Mouse (Mus musculus) CH12.LX (cell line): ENCODE data around the gene Igsf8. TPM values are rescaled to one million over a fixed set of nuclear protein-coding genes. Genes with fewer than 3 reads are reported as not detected.
A peak's percentile ranks its signal among the peaks of the same experiment; 100 is the strongest.

Experiments
- DNase-seq: peaks from one replicate; pipeline ENCODE4 v3.0.0-alpha.2; 2013; ENCODE audit errors: extremely low read depth
- H3K27ac ChIP-seq: 2 replicates; pipeline ENCODE4 v1.5.1; 2012; ENCODE audit warnings: low read depth, mild to moderate bottlenecking, control low read depth, moderate library complexity; ENCODE audit not compliant: insufficient read depth
- H3K27me3 ChIP-seq: replicated peaks from 2 replicates; pipeline ENCODE3; 2012; ENCODE audit warnings: inconsistent platforms
- H3K36me3 ChIP-seq, 2 experiments: replicated peaks in 1 of 2; 2 replicates each; pipeline versions ENCODE3 to v1.6.1; 2012; ENCODE audit warnings: inconsistent platforms in 1 of 2, low read length in 1 of 2, mild to moderate bottlenecking in 1 of 2, mixed read lengths in 1 of 2, moderate library complexity in 1 of 2; ENCODE audit not compliant: control insufficient read depth in 1 of 2, insufficient read depth in 1 of 2
- H3K4me1 ChIP-seq, 2 experiments: 2 replicates each; pipeline ENCODE4 v1.6.1; 2012; ENCODE audit warnings: inconsistent platforms in 1 of 2, moderate library complexity in 1 of 2; ENCODE audit not compliant: insufficient read depth in 2 of 2, control insufficient read depth in 1 of 2
- H3K4me2 ChIP-seq: 2 replicates; pipeline ENCODE4 v1.6.1; 2012; ENCODE audit warnings: low read depth, mild to moderate bottlenecking, control low read depth; ENCODE audit not compliant: poor library complexity, insufficient read depth, severe bottlenecking
- H3K4me3 ChIP-seq, 3 experiments: fragments of 150-350 bp in 1 of 3; sonication (generic) in 1 of 3; replicated peaks in 1 of 3; 2 replicates each; pipeline versions ENCODE3 to v1.5.1; 2011 to 2012; ENCODE audit warnings: low read depth in 2 of 3, low read length in 2 of 3, mild to moderate bottlenecking in 2 of 3, moderate library complexity in 2 of 3, control low read depth in 1 of 3, improper control_type of control experiment in 1 of 3, inconsistent platforms in 1 of 3, mixed read lengths in 1 of 3; ENCODE audit not compliant: poor library complexity in 1 of 3
- H3K79me2 ChIP-seq: replicated peaks from 2 replicates; pipeline ENCODE4 v1.6.1; 2012; ENCODE audit warnings: mild to moderate bottlenecking, moderate library complexity; ENCODE audit not compliant: control insufficient read depth, poor library complexity, insufficient read depth, severe bottlenecking; ENCODE audit errors: extremely low read depth
- H3K9ac ChIP-seq: 2 replicates; pipeline ENCODE4 v1.6.1; 2012; ENCODE audit warnings: low read depth, mild to moderate bottlenecking, control low read depth, moderate library complexity; ENCODE audit not compliant: insufficient read depth
- H3K9me3 ChIP-seq: replicated peaks from 2 replicates; pipeline ENCODE3; 2012; ENCODE audit warnings: low read length, inconsistent platforms, mixed read lengths
- BHLHE40 ChIP-seq: IDR thresholded peaks from 2 replicates; pipeline ENCODE4 v1.6.1; 2011; ENCODE audit warnings: mild to moderate bottlenecking, low read depth, low read length, improper control_type of control experiment
- CTCF ChIP-seq, 2 experiments: IDR thresholded peaks in 1 of 2; conservative IDR thresholded peaks in 1 of 2; 2 replicates each; pipeline ENCODE4 v1.5.1; 2011 to 2012; ENCODE audit warnings: low read depth in 2 of 2, low read length in 2 of 2, improper control_type of control experiment in 1 of 2, inconsistent platforms in 1 of 2, mild to moderate bottlenecking in 1 of 2, moderate library complexity in 1 of 2
- E2F4 ChIP-seq: IDR thresholded peaks from 2 replicates; pipeline ENCODE4 v1.6.1; 2011; ENCODE audit warnings: low read depth, low read length, improper control_type of control experiment; ENCODE audit not compliant: insufficient replicate concordance
- ELF1 ChIP-seq: IDR thresholded peaks from 2 replicates; pipeline ENCODE4 v1.6.1; 2014; ENCODE audit warnings: low read depth, mild to moderate bottlenecking, inconsistent platforms, low read length, improper control_type of control experiment
- GABPA ChIP-seq: IDR thresholded peaks from 2 replicates; pipeline ENCODE4 v1.6.1; 2012; ENCODE audit warnings: low read depth, low read length, improper control_type of control experiment, inconsistent platforms; ENCODE audit not compliant: insufficient replicate concordance
- HCFC1 ChIP-seq: IDR thresholded peaks from 2 replicates; pipeline ENCODE4 v1.6.1; 2012; ENCODE audit warnings: low read depth, mild to moderate bottlenecking, inconsistent platforms, low read length, improper control_type of control experiment
- JUND ChIP-seq: conservative IDR thresholded peaks from 2 replicates; pipeline ENCODE4 v1.6.1; 2011; ENCODE audit warnings: low read depth, low read length, improper control_type of control experiment
- KAT2A ChIP-seq: IDR thresholded peaks from 2 replicates; pipeline ENCODE4 v1.6.1; 2012; ENCODE audit warnings: low read length, improper control_type of control experiment, inconsistent platforms; ENCODE audit not compliant: insufficient replicate concordance
- MAFK ChIP-seq: IDR thresholded peaks from 2 replicates; pipeline ENCODE4 v1.6.1; 2011; ENCODE audit warnings: low read length, improper control_type of control experiment; ENCODE audit not compliant: insufficient replicate concordance
- MAX ChIP-seq: IDR thresholded peaks from 2 replicates; pipeline ENCODE4 v1.6.1; 2011; ENCODE audit warnings: low read length, improper control_type of control experiment
- MEF2A ChIP-seq: IDR thresholded peaks from 2 replicates; pipeline ENCODE4 v1.6.1; 2014; ENCODE audit warnings: low read depth, mild to moderate bottlenecking, inconsistent platforms, low read length, improper control_type of control experiment, borderline replicate concordance
- MXI1 ChIP-seq: IDR thresholded peaks from 2 replicates; pipeline ENCODE4 v1.6.1; 2011; ENCODE audit warnings: mild to moderate bottlenecking, low read depth, low read length, improper control_type of control experiment
- MYC ChIP-seq: IDR thresholded peaks from 2 replicates; pipeline ENCODE4 v1.6.1; 2011; ENCODE audit warnings: low read depth, mild to moderate bottlenecking, improper control_type of control experiment, low read length
- PAX5 ChIP-seq: IDR thresholded peaks from 2 replicates; pipeline ENCODE4 v1.6.1; 2012; ENCODE audit warnings: low read length, inconsistent platforms, mixed read lengths
- RAD21 ChIP-seq: IDR thresholded peaks from 2 replicates; pipeline ENCODE4 v1.6.1; 2011; ENCODE audit warnings: low read depth, mild to moderate bottlenecking, low read length, improper control_type of control experiment, moderate library complexity
- RCOR1 ChIP-seq: conservative IDR thresholded peaks from 2 replicates; pipeline ENCODE4 v1.6.1; 2012; ENCODE audit warnings: low read depth, mild to moderate bottlenecking, inconsistent platforms, low read length, improper control_type of control experiment
- SIN3A ChIP-seq: IDR thresholded peaks from 2 replicates; pipeline ENCODE4 v1.6.1; 2012; ENCODE audit warnings: low read length, improper control_type of control experiment, inconsistent platforms
- SMC3 ChIP-seq: IDR thresholded peaks from 2 replicates; pipeline ENCODE4 v1.6.1; 2011; ENCODE audit warnings: low read depth, low read length, improper control_type of control experiment
- TBP ChIP-seq: conservative IDR thresholded peaks from 2 replicates; pipeline ENCODE4 v1.6.1; 2011; ENCODE audit warnings: low read depth, low read length, improper control_type of control experiment
- TCF12 ChIP-seq: IDR thresholded peaks from 2 replicates; pipeline ENCODE4 v1.6.1; 2014; ENCODE audit warnings: low read depth, mild to moderate bottlenecking, inconsistent platforms, low read length, improper control_type of control experiment
- UBTF ChIP-seq: IDR thresholded peaks from 2 replicates; pipeline ENCODE4 v1.6.1; 2012; ENCODE audit warnings: low read depth, mild to moderate bottlenecking, inconsistent platforms, low read length, improper control_type of control experiment, moderate library complexity
- USF1 ChIP-seq: IDR thresholded peaks from 2 replicates; pipeline ENCODE4 v1.6.1; 2014; ENCODE audit warnings: low read depth, mild to moderate bottlenecking, inconsistent platforms, low read length, improper control_type of control experiment
- USF2 ChIP-seq: conservative IDR thresholded peaks from 2 replicates; pipeline ENCODE4 v1.6.1; 2011; ENCODE audit warnings: low read depth, low read length, improper control_type of control experiment
- ZC3H11A ChIP-seq: IDR thresholded peaks from 2 replicates; pipeline ENCODE4 v1.6.1; 2012; ENCODE audit warnings: low read depth, mild to moderate bottlenecking, inconsistent platforms, low read length, improper control_type of control experiment
- ZKSCAN1 ChIP-seq: IDR thresholded peaks from 2 replicates; pipeline ENCODE4 v1.6.1; 2012; ENCODE audit warnings: low read depth, inconsistent platforms, low read length, improper control_type of control experiment, borderline replicate concordance
- ZNF384 ChIP-seq: IDR thresholded peaks from 2 replicates; pipeline ENCODE4 v1.6.1; 2012; ENCODE audit warnings: low read depth, low read length, improper control_type of control experiment, inconsistent platforms
- dilution Hi-C: fragments of 300-500 bp; cut with MboI; formaldehyde crosslinking; loops from 2 replicates; pipeline ENCODE4 v1.14.3; 2020; ENCODE audit warnings: low sequenced_read_pairs; ENCODE audit not compliant: extremely low pct_unique_long_range_greater_than_20kb, extremely low pct_ligation_motif_present
- in situ Hi-C: fragments of 300-500 bp; cut with MboI; formaldehyde crosslinking; loops from 3 replicates; pipeline ENCODE4 v1.14.3; 2019; ENCODE audit warnings: low sequenced_read_pairs, low pct_ligation_motif_present, low pct_unique_long_range_greater_than_20kb, mixed read lengths
- polyA plus RNA-seq: library from polyadenylated mRNA; unstranded; fragments of >175 nt; gene quantifications from 2 replicates; pipeline ENCODE4 v1.2.1, GENCODE M21; 2012; ENCODE audit warnings: low read depth; ENCODE audit not compliant: insufficient read length
- total RNA-seq, 2 experiments: library from RNA; depleted of rRNA; stranded (reverse); fragments of 300-350 nt in 1 of 2; fragments of >200 nt in 1 of 2; gene quantifications; 2 replicates each; pipeline ENCODE4 v1.2.3; 2012 to 2014

The Igsf8 gene
- total and polyA plus RNA-seq, 3 experiments, result 7.4 to 37.0 (median 25.9) TPM

GRCm38 (mm10) chr1:172305635-172306034, 44.2 kb downstream of the Igsf8 start:
- dilution Hi-C loops, result no loop called here
- H3K9me3 ChIP-seq, result no peaks in the 10 kb centered on the region
- TF ChIP-seq TCF12, result no peak
- no peak for TF ChIP-seq MEF2A
- no peak for TF ChIP-seq MYC
- TF ChIP-seq ZC3H11A, result no peak
- TF ChIP-seq SMC3, result peak; percentile 55
- TF ChIP-seq USF2, result no peak
- no peak for TF ChIP-seq PAX5
- peak; percentile 12 for TF ChIP-seq RAD21
- no peak for TF ChIP-seq GABPA
- TF ChIP-seq HCFC1, result no peak
- TF ChIP-seq SIN3A, result no peak
- TF ChIP-seq RCOR1, result no peak
- no peak for TF ChIP-seq MAFK
- no peak for TF ChIP-seq ZNF384
- TF ChIP-seq ELF1, result no peak
- no peak for TF ChIP-seq E2F4
- no peak for TF ChIP-seq KAT2A
- TF ChIP-seq CTCF (conservative IDR thresholded peaks at IDR 0.05 in 1 of 2, IDR thresholded peaks at IDR 0.05 in 1 of 2; ENCODE audit: low read depth in 2 of 2, low read length in 2 of 2), result peak; percentile 21 to 66; a peak in 2 of 4 replicates
- no peak for TF ChIP-seq TBP
- TF ChIP-seq, all 38 proteins: peak for 3

GRCm38 (mm10) chr1:172306196-172306595, 44.8 kb downstream of the Igsf8 start:
- H3K79me2 ChIP-seq, result no peaks in the 10 kb centered on the region
- H3K4me2 ChIP-seq, result 0 out of 2 replicates have a peak overlapping the region, but pooled peaks have one; percentile 1
- no peaks in the 10 kb centered on the region for H3K27me3 ChIP-seq
- no peaks in the 10 kb centered on the region for H3K36me3 ChIP-seq
- no peak overlapping the region for H3K27ac ChIP-seq
- peaks cover 20 to 60% of the 10 kb centered on the region in 2 experiments for H3K4me1 ChIP-seq
- H3K9me3 ChIP-seq, result no peaks in the 10 kb centered on the region
- TF ChIP-seq ZNF384 (no peak), ZC3H11A (no peak), UBTF (no peak), ZKSCAN1 (no peak), BHLHE40 (no peak), PAX5 (no peak), RAD21 (no peak), MXI1 (no peak), USF1 (no peak), JUND (no peak), MAX (no peak)
- H3K9ac ChIP-seq, result no peak overlapping the region
- DNase-seq, result peak; percentile 19
- in situ Hi-C loops, result loop anchor here (25.0 kb wide), 2 partner anchors 269 to 494 kb away; partner anchors contain the start of gene Vangl2
- dilution Hi-C loops, result no loop called here
- H3K4me3 ChIP-seq, result no peak overlapping the region

More at GRCm38 (mm10) chr1:172305635-172306034, 44.2 kb downstream of the Igsf8 start:
- Histone ChIP-seq H3K9ac (no peak overlapping the region), H3K4me3 (no peak overlapping the region), H3K4me1 (peaks cover 20 to 55% of the 10 kb centered on the region in 2 experiments), H3K27ac (no peak overlapping the region), H3K36me3 (no peaks in the 10 kb centered on the region), H3K4me2 (peak overlapping the region; percentile 18; the same call in 1 of the 2 replicates), H3K79me2 (no peaks in the 10 kb centered on the region), H3K27me3 (no peaks in the 10 kb centered on the region)
- in situ Hi-C loops, result loop anchor here (25.0 kb wide), 2 partner anchors 268 to 493 kb away; partner anchors contain the start of gene Vangl2
- DNase-seq, result peak; percentile 35
